Mouse (Mus musculus): ENCODE measurements around the gene Sfxn1. TPM values are rescaled to one million over a fixed set of nuclear protein-coding genes. Genes with fewer than 3 reads are reported as not detected.

Sfxn1 gene
- polyA plus RNA-seq (2015; fragmentation: Nextera tagmentation; extraction: Ambion mirVana) = 80.2 and 88.6 TPM in 2 replicates

DNA sequence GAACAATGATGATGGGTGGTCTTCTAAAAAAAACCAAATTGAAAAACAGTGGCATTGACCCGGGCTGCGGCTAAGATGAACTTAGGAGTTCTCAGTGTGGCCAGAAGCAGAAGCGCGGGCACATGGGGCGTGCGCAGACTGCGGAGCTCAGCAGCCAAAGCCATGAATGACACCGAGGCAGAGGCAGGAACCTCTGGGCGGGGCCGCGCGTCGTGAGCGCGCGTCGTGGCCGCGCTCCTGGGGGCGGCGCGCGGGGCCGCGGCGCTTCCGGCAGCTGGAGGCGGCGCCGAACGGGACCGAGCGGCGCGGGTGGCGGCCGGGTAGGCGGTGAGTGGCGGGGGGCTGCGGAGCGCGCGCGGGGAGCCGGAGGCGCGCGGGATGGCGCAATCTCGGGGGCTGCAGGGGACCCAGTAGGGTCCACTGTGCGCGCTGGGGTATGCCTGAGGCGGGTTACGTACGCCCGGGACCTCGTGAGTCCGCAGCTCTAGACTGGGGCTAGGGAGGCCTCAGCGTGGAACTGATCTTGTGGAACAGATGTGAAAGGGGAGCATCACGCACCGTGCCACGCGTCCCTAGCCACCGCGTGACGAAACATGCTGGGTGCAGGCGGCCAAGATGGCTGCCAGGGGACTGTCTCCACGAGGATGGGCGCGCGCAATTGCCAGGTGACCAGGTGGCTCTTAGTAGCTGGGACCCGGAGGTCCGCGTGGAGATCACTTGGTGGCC lies at the start of gene Sfxn1:
Gene Sfxn1 (plus strand): TSS at position 264 of the 726 bp plus-strand sequence.
- no peaks in the 10 kb centered on the region for H3K36me3 ChIP-seq
- peak; percentile 85 for ATAC-seq
- under 1% methylated on average over 74 of the region's 74 CpGs for WGBS
- H3K9ac ChIP-seq = peak within 1 kb of the TSS; percentile 90
- no peaks in the 10 kb centered on the region for H3K27me3 ChIP-seq (replicated peaks)
- H3K4me1 ChIP-seq (replicated peaks) = 0 out of 2 replicates have a peak, but pooled peaks cover 6% of the 10 kb centered on the region
- no peaks in the 10 kb centered on the region for H3K9me3 ChIP-seq
- H3K4me2 ChIP-seq (replicated peaks) = peak within 1 kb of the TSS; percentile 75
- H3K4me3 ChIP-seq (replicated peaks) = peak within 1 kb of the TSS; percentile 80
- H3K27ac ChIP-seq = peak within 1 kb of the TSS; percentile 81

DNA sequence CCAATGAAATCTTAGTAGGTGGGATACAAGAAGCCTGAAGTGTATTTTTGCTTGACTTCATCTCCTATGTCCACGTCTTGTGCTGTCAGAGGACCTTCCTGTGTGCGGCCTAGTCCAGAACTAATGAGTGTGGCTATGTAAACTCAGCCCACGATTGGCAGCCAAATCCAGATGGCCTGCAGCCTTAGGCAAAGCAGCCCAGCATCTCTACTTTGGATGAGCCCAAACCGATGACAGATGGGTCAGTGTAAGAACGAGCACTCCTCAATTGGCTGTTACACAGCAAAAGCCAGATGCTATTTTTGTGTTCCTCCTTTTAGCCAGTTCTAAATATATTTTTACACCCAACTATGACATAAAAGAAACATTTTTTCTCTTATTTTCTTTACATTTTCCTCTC lies 48.4 kb upstream of the Sfxn1 start:
- no peak overlapping the region for H3K9ac ChIP-seq
- no peak for ATAC-seq
- H3K27me3 ChIP-seq (replicated peaks) = no peaks in the 10 kb centered on the region
- H3K4me3 ChIP-seq (replicated peaks) = no peak overlapping the region
- H3K27ac ChIP-seq = no peak overlapping the region
- no peaks in the 10 kb centered on the region for H3K9me3 ChIP-seq
- 66% methylated on average over 5 of the region's 5 CpGs for WGBS
- H3K4me2 ChIP-seq (replicated peaks) = no peak overlapping the region
- no peaks in the 10 kb centered on the region for H3K36me3 ChIP-seq
- no peaks in the 10 kb centered on the region for H3K4me1 ChIP-seq (replicated peaks)

DNA sequence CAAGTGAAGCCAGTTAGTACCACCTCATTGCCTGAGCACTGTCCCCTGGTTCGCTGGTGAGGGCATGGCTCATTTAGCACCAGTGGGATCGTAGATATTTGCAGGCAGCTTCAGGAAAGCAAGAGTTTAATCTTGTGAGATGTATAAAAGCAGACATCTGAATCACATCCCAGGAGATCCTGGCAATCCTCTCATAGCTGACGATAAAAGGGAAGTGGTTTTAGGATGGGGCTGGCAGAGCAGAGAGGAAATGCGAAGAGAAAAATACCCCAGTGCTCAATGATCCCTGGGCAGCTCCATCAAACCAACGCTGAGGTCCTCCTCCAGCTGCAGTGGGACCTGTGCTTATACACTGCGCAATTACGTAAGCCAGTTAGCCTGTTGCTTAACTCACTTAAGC lies 44.6 kb upstream of the Sfxn1 start:
- Histone ChIP-seq H3K4me2 (replicated peaks) (no peak overlapping the region), H3K4me3 (replicated peaks) (no peak overlapping the region), H3K9ac (no peak overlapping the region), H3K4me1 (replicated peaks) (no peaks in the 10 kb centered on the region), H3K9me3 (no peaks in the 10 kb centered on the region), H3K36me3 (no peaks in the 10 kb centered on the region), H3K27me3 (replicated peaks) (no peaks in the 10 kb centered on the region), H3K27ac (no peak overlapping the region)
- 84% methylated on average over 7 of the region's 7 CpGs for WGBS
- ATAC-seq = no peak

DNA sequence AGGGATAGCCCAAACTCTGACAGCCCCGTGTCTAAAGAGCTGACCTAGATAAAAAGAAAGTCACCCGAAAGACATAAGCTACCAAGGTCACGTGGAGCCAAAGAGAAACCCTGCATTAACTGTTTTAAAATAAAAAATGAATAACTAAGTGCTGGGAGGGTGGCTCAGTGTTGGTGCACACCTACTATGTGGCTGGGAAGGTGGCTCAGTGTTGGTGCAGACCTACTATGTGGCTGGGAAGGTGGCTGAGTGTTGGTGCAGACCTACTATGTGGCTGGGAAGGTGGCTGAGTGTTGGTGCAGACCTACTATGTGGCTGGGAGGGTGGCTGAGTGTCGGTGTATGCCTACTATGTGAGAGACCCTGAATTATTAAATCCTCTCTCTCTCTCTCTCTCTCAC lies 38.0 kb upstream of the Sfxn1 start:
- H3K27ac ChIP-seq = no peak overlapping the region
- ATAC-seq = no peak
- no peaks in the 10 kb centered on the region for H3K36me3 ChIP-seq
- H3K27me3 ChIP-seq (replicated peaks) = no peaks in the 10 kb centered on the region
- no peak overlapping the region for H3K4me2 ChIP-seq (replicated peaks)
- H3K9ac ChIP-seq = no peak overlapping the region
- H3K4me3 ChIP-seq (replicated peaks) = no peak overlapping the region
- no peaks in the 10 kb centered on the region for H3K4me1 ChIP-seq (replicated peaks)
- no peaks in the 10 kb centered on the region for H3K9me3 ChIP-seq
- WGBS = 76% methylated on average over 4 of the region's 4 CpGs

DNA sequence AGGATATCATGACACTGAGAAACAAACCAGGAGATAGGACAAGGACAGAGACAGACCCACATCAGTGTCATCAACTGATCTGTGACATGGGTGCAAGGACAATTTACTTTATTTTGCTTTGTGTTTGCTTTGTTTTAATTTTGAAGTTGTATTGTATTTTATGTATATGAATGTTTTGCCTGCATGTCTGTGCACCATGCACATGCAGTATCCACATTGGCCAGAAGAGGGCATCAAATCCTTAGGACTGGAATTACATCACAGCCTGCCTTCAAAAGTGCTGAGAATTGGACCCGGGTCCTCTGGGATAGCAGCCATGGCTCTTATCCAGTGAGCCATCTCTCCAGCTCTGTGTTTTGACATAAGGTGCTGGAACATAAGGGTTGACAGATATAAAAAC lies 36.1 kb upstream of the Sfxn1 start:
- WGBS = 74% methylated on average over 1 of the region's 1 CpGs

DNA sequence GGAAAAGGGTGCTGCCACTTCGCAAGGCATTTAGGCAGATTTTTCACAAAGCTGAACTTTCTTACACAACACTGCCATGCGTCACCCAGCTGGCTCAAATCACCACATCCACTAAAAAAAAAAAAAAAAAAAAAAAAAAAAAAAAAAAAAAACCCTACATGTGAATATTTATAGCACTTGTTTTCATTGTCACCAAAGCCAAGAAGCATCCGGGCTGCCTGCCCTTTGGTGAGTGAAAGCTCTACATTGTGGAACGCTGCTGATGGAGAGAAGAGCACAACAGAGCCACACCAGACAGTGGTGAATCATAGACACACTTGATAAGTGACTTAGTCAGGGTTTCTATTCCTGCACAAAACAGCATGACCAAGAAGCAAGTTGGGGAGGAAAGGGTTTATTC lies 33.7 kb upstream of the Sfxn1 start:
- no peak for ATAC-seq
- no peaks in the 10 kb centered on the region for H3K9me3 ChIP-seq
- WGBS = 78% methylated on average over 4 of the region's 4 CpGs
- H3K4me3 ChIP-seq (replicated peaks) = no peak overlapping the region
- H3K4me1 ChIP-seq (replicated peaks) = no peaks in the 10 kb centered on the region
- no peaks in the 10 kb centered on the region for H3K36me3 ChIP-seq
- no peaks in the 10 kb centered on the region for H3K27me3 ChIP-seq (replicated peaks)
- no peak overlapping the region for H3K4me2 ChIP-seq (replicated peaks)
- H3K9ac ChIP-seq = no peak overlapping the region
- H3K27ac ChIP-seq = no peak overlapping the region

More for the DNA sequence above, 36.1 kb upstream of the Sfxn1 start:
- H3K9me3 ChIP-seq = no peaks in the 10 kb centered on the region
- no peaks in the 10 kb centered on the region for H3K27me3 ChIP-seq (replicated peaks)
- no peak for ATAC-seq
- no peak overlapping the region for H3K4me2 ChIP-seq (replicated peaks)
- H3K27ac ChIP-seq = no peak overlapping the region
- no peak overlapping the region for H3K9ac ChIP-seq
- H3K36me3 ChIP-seq = no peaks in the 10 kb centered on the region
- H3K4me1 ChIP-seq (replicated peaks) = no peaks in the 10 kb centered on the region
- H3K4me3 ChIP-seq (replicated peaks) = no peak overlapping the region

DNA sequence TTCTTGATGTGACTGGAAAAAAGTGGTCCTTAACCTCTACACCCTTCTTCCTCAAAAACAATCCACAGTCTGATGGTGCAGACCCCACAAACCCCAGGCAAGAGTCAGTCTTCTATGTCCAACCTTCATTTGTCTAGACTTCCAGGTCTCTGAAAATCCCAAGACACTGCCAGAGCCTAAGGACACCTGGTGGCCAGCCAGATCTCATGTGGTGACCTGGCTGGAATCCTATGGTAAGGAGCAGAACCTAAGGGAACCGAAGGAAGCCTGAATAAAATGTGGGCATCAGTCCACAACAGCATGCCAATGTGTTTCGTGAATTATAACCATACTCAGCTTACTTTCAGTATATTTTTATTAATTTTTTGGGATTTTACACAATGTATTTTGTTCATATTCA lies 31.4 kb upstream of the Sfxn1 start:
- H3K4me3 ChIP-seq (replicated peaks) = no peak overlapping the region
- no peaks in the 10 kb centered on the region for H3K9me3 ChIP-seq
- H3K9ac ChIP-seq = no peak overlapping the region
- H3K27me3 ChIP-seq (replicated peaks) = no peaks in the 10 kb centered on the region
- ATAC-seq = no peak
- H3K4me2 ChIP-seq (replicated peaks) = no peak overlapping the region
- H3K36me3 ChIP-seq = no peaks in the 10 kb centered on the region
- no peak overlapping the region for H3K27ac ChIP-seq
- 92% methylated on average over 2 of the region's 2 CpGs for WGBS
- H3K4me1 ChIP-seq (replicated peaks) = no peaks in the 10 kb centered on the region

DNA sequence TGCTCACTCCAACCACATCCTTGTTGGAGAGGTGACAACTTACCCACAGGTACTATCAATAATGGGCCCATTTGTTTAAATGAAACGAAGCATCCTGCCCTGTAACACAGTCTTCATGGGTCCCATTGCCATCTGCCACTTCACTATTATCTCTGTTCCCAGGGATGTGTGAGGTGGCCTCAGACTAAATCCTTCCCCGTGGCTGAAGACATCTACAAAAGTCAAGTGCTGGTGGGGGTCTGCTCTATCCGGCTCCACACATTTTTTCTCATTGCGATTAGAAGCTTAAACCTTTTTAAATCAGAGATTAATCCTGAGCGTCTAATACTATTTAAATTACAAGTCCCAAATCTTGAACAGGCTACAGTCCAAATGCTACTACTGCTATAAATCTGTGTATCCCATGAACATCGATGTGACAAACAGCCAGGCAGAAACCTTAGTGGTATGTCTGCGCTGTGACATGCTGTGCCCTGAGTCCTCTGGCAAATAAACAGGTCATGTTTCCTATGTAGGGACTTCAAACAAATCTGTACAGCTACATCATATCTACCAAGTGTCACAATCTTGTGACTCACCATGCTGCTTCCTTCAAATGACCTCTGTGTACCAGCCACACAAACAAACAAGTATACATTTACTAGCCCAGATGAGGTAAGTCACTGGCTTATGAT lies 22.9 kb upstream of the Sfxn1 start:
- Histone ChIP-seq H3K36me3 (no peaks in the 10 kb centered on the region), H3K4me3 (replicated peaks) (no peak overlapping the region), H3K9me3 (no peaks in the 10 kb centered on the region), H3K27me3 (replicated peaks) (peaks cover 11% of the 10 kb centered on the region; the same call in 1 of the 2 replicates), H3K4me2 (replicated peaks) (no peak overlapping the region), H3K27ac (no peak overlapping the region), H3K9ac (no peak overlapping the region), H3K4me1 (replicated peaks) (no peaks in the 10 kb centered on the region)
- WGBS = 82% methylated on average over 7 of the region's 7 CpGs
- ATAC-seq = no peak

DNA sequence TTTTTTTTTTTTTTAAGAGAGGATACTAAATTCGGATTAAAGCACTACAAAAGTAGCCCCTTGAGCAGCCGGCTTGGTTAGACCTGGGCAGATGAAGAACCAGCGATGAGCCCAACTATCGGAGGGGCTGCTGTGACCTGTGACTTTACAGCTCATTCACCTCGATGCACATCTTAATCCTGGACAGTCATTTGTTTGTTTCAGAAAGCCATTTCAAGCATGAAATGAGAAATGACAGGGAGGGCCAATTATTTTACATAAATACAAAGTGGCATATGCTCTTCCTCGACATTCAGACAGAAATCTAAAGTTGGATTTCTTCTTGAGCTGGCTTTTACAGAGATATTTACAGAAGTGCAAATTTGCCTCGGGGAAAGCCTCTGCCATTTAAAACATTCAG lies 20.0 kb upstream of the Sfxn1 start:
- Histone ChIP-seq H3K4me1 (replicated peaks) (peaks cover 7% of the 10 kb centered on the region), H3K4me3 (replicated peaks) (no peak overlapping the region), H3K4me2 (replicated peaks) (no peak overlapping the region), H3K27ac (no peak overlapping the region), H3K9me3 (no peaks in the 10 kb centered on the region), H3K9ac (no peak overlapping the region), H3K27me3 (replicated peaks) (peaks cover 32% of the 10 kb centered on the region), H3K36me3 (no peaks in the 10 kb centered on the region)
- no peak for ATAC-seq
- WGBS = 66% methylated on average over 7 of the region's 7 CpGs

DNA sequence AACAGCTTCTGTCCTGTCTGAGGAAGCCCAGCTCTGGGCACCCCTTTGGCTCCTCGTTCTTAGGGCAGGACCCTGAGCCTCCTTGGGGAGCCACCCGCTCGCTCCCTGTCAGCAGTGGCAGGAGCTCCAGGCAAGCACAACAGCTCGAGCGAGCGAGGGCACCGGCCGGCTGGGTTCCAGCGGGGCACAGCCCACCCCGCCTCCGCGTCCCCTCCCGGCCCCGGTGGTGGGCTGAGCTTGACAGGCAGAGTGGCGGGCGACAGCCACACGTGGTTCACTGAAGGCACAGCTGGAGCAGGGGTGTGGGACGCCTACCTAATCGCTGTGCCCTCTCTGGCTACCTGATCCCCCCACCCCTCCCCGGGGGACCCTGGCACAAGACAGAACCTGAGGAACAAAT lies 16.7 kb upstream of the Sfxn1 start:
- Histone ChIP-seq H3K27ac (no peak overlapping the region), H3K27me3 (replicated peaks) (peaks cover 35% of the 10 kb centered on the region), H3K9me3 (no peaks in the 10 kb centered on the region), H3K4me3 (replicated peaks) (peak overlapping the region; percentile 43), H3K4me2 (replicated peaks) (peak overlapping the region; percentile 96), H3K36me3 (no peaks in the 10 kb centered on the region), H3K4me1 (replicated peaks) (peaks cover 7% of the 10 kb centered on the region), H3K9ac (no peak overlapping the region)
- no peak for ATAC-seq
- 1% methylated on average over 20 of the region's 20 CpGs for WGBS

DNA sequence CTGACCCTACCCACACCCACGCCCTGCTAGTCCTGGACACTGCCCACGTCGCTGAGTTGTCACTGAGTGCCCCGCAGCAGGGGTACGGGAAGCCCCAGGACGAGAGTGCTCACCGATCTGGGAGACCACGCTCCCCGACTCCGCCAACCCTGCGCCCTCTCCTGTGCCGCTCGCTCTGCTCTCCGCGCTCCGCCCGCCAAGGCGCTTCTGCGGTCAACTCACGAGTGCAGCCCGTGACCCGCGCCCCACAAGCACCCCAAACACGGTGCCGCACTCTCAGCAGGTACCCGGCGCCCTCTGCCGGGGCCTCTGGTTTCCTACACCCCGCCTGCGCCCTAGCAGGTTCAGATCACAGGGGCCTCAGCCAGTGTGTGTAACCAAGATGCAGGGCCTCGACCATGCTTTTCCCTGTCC lies 16.2 kb upstream of the Sfxn1 start, which contains the start of gene Drd1:
Gene Drd1 (minus strand): TSS at position 258 of the 414 bp plus-strand sequence.
- Histone ChIP-seq H3K27me3 (replicated peaks) (peaks cover 35% of the 10 kb centered on the region), H3K4me1 (replicated peaks) (peaks cover 7% of the 10 kb centered on the region), H3K27ac (no peak within 1 kb of the TSS), H3K4me2 (replicated peaks) (peak within 1 kb of the TSS; percentile 96), H3K9ac (peak within 1 kb of the TSS; percentile 40), H3K4me3 (replicated peaks) (peak within 1 kb of the TSS; percentile 43), H3K9me3 (no peaks in the 10 kb centered on the region), H3K36me3 (no peaks in the 10 kb centered on the region)
- peak; percentile 55; the same call in 1 of the 2 replicates for ATAC-seq
- 0% methylated on average over 31 of the region's 31 CpGs for WGBS

DNA sequence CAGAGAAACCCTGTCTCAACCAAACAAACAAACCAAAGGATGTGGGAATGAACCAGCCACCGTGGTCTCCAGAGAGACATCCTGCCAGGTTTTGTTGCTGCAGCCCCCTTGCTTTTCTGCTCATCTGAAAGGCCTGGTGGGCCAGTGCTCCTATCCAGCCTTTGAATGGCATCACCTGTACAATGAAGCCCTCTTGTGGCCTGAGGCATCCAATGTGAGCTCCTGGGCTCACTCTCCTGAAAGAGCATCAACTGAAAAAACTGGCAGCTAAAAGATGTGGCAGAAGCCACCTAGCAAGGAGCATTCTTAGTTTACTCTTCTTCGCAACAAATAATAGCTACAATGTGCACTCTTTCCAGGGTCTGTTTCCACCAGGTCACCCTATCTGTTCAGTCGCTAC lies 9.6 kb upstream of the Sfxn1 start:
- 89% methylated on average over 3 of the region's 3 CpGs for WGBS
- Histone ChIP-seq H3K4me3 (replicated peaks) (no peak overlapping the region), H3K27ac (no peak overlapping the region), H3K4me1 (replicated peaks) (no peaks in the 10 kb centered on the region), H3K4me2 (replicated peaks) (no peak overlapping the region), H3K27me3 (replicated peaks) (0 out of 2 replicates have a peak, but pooled peaks cover 3% of the 10 kb centered on the region), H3K9me3 (no peaks in the 10 kb centered on the region), H3K36me3 (no peaks in the 10 kb centered on the region), H3K9ac (no peak overlapping the region)
- ATAC-seq = no peak
